Mouse (Mus musculus): ENCODE data around the gene H2-M10.2. TPM values are rescaled to one million over a fixed set of nuclear protein-coding genes. Genes with fewer than 3 reads are reported as not detected.

Gene H2-M10.2
- total RNA-seq, 1 experiment = not detected

DNA sequence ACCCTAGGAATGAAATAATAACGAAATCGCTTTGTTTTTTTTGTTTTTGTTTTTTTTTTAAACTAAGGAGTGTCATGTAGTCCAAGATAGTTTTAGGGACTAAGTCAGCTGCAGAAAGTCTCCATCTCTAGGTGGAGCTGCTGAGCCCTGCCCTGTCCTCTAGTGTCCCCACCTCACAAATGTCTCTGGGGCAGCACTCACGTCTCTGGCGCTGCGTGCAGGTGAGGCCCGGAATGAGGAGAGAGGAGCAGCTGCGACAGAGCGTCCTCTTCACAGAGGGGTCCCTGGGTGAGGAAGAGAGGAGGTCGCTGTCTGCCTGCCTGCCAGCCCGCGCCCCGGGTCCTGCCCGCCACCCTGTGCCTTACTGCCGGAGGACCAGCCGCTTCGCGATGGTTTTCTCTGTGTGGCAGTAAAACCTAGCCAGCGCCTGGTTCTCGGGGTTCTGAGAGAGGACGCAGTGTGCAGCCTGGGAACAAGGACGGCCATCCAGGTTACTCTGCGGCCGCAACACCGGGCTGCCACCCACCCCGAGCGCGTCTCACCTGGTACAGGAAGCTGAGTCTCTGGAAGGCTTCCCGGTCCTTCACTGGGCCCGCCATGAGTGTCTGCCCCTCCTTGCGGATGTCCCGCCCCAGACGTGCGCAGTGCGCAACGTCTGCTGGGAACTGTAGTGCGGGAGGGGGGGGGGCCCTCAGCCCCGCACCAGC lies 28.9 kb downstream of the H2-M10.2 start:
- TF ChIP-seq MAFK (IDR thresholded peaks at IDR 0.05; ENCODE audit: insufficient read depth, low read depth, low read length) = no peak
- no peak for TF ChIP-seq CHD2 (IDR thresholded peaks at IDR 0.05; ENCODE audit: low read depth, low read length)
- TF ChIP-seq ZNF384 (IDR thresholded peaks at IDR 0.05; ENCODE audit: low read depth, low read length) = peak; percentile 64
- TF ChIP-seq ZC3H11A (IDR thresholded peaks at IDR 0.05; ENCODE audit: borderline replicate concordance, low read depth, low read length) = no peak
- TF ChIP-seq HCFC1 (IDR thresholded peaks at IDR 0.05; ENCODE audit: borderline replicate concordance, insufficient read depth, low read length) = peak; percentile 82
- H3K9ac ChIP-seq (ENCODE audit: insufficient read depth, low read depth, low read length, poor library complexity, severe bottlenecking) = peak overlapping the region; percentile 89
- H3K4me1 ChIP-seq (ENCODE audit: control insufficient read depth in 2 of 2, insufficient read depth in 2 of 2, low read length in 2 of 2, poor library complexity in 1 of 2) = peaks cover 0 to 2% of the 10 kb centered on the region in 2 experiments; a peak in 2 of 4 replicates
- in situ Hi-C loops (cut with MboI; ENCODE audit: low sequenced_read_pairs in 2 of 2, unreplicated experiment in 2 of 2) = no loop called here
- no peak for DNase-seq (ENCODE audit: low read depth, low spot score)
- peaks cover 15% of the 10 kb centered on the region for H3K36me3 ChIP-seq (ENCODE audit: control insufficient read depth, insufficient read depth, low read length, poor library complexity, severe bottlenecking)
- H3K9me3 ChIP-seq (ENCODE audit: control insufficient read depth, insufficient read depth, low read depth, low read length) = no peaks in the 10 kb centered on the region
- H3K27ac ChIP-seq (ENCODE audit: insufficient read depth, low read depth, low read length, poor library complexity, severe bottlenecking) = peak overlapping the region; percentile 15; the same call in 1 of the 2 replicates
- peak overlapping the region; percentile 92 to 97 for H3K4me3 ChIP-seq (ENCODE audit: insufficient read depth in 1 of 2, low read depth in 1 of 2, low read length in 2 of 2, poor library complexity in 1 of 2, severe bottlenecking in 1 of 2)

DNA sequence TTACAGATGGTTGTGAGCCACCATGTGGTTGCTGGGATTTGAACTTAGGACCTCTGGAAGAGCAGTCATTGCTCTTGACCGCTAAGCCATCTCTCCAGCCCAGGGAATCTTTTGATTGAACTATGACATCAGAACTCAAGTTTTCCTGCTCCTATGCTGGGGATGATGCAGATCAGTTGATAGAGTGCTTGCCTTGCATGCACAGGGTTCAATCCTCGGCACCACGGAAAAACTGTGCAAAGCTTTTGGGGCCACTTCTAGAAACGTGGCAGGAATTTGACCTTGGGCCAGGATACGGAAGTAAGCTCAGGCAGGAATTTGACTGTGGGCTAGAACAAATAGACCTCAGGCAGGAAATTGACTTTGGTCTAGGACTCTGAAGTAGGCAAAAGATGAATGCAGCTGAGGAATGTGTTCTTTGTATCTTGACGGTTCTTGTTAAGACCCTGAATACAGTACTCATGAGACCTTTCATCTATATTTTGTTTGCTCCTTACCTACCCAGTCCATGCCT lies 33.1 kb downstream of the H2-M10.2 start:
- Histone ChIP-seq H3K36me3 (ENCODE audit: control insufficient read depth, insufficient read depth, low read length, poor library complexity, severe bottlenecking) (peaks cover 3% of the 10 kb centered on the region; the same call in 1 of the 2 replicates), H3K9me3 (ENCODE audit: control insufficient read depth, insufficient read depth, low read depth, low read length) (no peaks in the 10 kb centered on the region), H3K9ac (ENCODE audit: insufficient read depth, low read depth, low read length, poor library complexity, severe bottlenecking) (no peak overlapping the region), H3K4me1 (ENCODE audit: control insufficient read depth in 2 of 2, insufficient read depth in 2 of 2, low read length in 2 of 2, poor library complexity in 1 of 2) (peaks cover 0 to 4% of the 10 kb centered on the region in 2 experiments; a peak in 2 of 4 replicates), H3K27ac (ENCODE audit: insufficient read depth, low read depth, low read length, poor library complexity, severe bottlenecking) (no peak overlapping the region; the same call in 1 of the 2 replicates), H3K4me3 (ENCODE audit: insufficient read depth in 1 of 2, low read depth in 1 of 2, low read length in 2 of 2, poor library complexity in 1 of 2, severe bottlenecking in 1 of 2) (no peak overlapping the region)
- no peak for DNase-seq (ENCODE audit: low read depth, low spot score)
- in situ Hi-C loops (cut with MboI; ENCODE audit: low sequenced_read_pairs in 2 of 2, unreplicated experiment in 2 of 2) = no loop called here
- TF ChIP-seq MAFK (IDR thresholded peaks at IDR 0.05; ENCODE audit: insufficient read depth, low read depth, low read length) (no peak), ZNF384 (IDR thresholded peaks at IDR 0.05; ENCODE audit: low read depth, low read length) (no peak), HCFC1 (IDR thresholded peaks at IDR 0.05; ENCODE audit: borderline replicate concordance, insufficient read depth, low read length) (no peak)

DNA sequence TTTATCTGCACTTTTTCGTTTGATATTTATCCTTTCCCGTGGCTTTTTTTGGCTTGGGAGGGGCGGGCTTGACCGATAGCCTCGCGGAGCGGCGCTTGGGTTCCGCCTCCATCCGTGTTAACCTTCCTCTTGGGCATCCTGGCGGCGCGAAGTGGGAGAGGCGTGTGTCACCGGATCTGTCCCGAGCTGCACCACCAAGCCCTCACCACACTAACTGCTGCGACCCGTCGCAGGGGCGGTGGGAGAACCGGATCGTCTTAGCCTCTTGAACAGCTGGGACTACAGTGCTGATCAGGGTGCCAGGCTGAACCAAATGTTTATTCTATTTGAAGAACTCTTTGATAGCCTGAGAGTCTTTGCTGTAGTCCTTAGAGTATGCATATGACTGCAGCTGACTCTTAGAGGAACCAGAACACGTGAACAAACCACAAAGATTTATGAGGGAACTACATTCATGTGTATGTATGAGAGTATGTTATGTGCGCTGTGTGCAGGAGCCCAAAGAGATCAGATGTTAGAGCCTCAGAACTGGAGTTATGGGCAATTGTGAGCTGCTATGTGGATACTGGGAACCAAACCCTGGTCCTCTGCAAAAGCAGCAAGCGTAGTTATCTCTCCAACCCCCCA lies 33.9 kb downstream of the H2-M10.2 start:
- H3K4me1 ChIP-seq (ENCODE audit: control insufficient read depth in 2 of 2, insufficient read depth in 2 of 2, low read length in 2 of 2, poor library complexity in 1 of 2) = peaks cover 0 to 4% of the 10 kb centered on the region in 2 experiments; a peak in 2 of 4 replicates
- no peak overlapping the region for H3K27ac ChIP-seq (ENCODE audit: insufficient read depth, low read depth, low read length, poor library complexity, severe bottlenecking)

DNA sequence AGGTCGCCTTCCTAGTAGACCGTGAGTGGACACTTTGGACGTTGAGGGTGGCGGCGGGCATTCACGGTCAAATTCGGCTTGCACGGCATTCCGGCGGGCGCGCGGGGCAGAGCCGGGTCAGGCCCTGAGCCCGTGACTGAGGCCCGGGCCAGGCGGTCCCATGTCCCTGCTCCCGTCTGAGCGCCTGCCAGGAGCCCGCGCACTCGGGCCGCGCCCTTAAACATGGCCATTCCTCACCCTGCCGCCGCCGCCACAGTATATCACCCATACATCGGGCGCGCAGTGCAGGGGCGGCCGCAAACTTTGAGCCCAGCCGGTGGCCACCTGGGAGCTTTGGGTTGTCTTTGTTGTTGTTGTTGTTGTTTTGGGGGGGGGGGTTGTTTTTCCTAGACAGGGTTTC lies 37.4 kb downstream of the H2-M10.2 start:
- peak overlapping the region; percentile 75 for H3K9ac ChIP-seq (ENCODE audit: insufficient read depth, low read depth, low read length, poor library complexity, severe bottlenecking)
- in situ Hi-C loops (cut with MboI; ENCODE audit: low sequenced_read_pairs in 2 of 2, unreplicated experiment in 2 of 2) = no loop called here
- H3K9me3 ChIP-seq (ENCODE audit: control insufficient read depth, insufficient read depth, low read depth, low read length) = 0 out of 2 replicates have a peak, but pooled peaks cover 2% of the 10 kb centered on the region
- TF ChIP-seq HCFC1 (IDR thresholded peaks at IDR 0.05; ENCODE audit: borderline replicate concordance, insufficient read depth, low read length) (no peak), CHD2 (IDR thresholded peaks at IDR 0.05; ENCODE audit: low read depth, low read length) (no peak), ZNF384 (IDR thresholded peaks at IDR 0.05; ENCODE audit: low read depth, low read length) (no peak), ZC3H11A (IDR thresholded peaks at IDR 0.05; ENCODE audit: borderline replicate concordance, low read depth, low read length) (no peak), MAFK (IDR thresholded peaks at IDR 0.05; ENCODE audit: insufficient read depth, low read depth, low read length) (no peak)
- peak overlapping the region; percentile 70 to 74 for H3K4me3 ChIP-seq (ENCODE audit: insufficient read depth in 1 of 2, low read depth in 1 of 2, low read length in 2 of 2, poor library complexity in 1 of 2, severe bottlenecking in 1 of 2)
- H3K27ac ChIP-seq (ENCODE audit: insufficient read depth, low read depth, low read length, poor library complexity, severe bottlenecking) = no peak overlapping the region
- no peaks in the 10 kb centered on the region for H3K36me3 ChIP-seq (ENCODE audit: control insufficient read depth, insufficient read depth, low read length, poor library complexity, severe bottlenecking)
- no peak for DNase-seq (ENCODE audit: low read depth, low spot score)
- H3K4me1 ChIP-seq (ENCODE audit: control insufficient read depth in 2 of 2, insufficient read depth in 2 of 2, low read length in 2 of 2, poor library complexity in 1 of 2) = peaks cover 0 to 4% of the 10 kb centered on the region in 2 experiments; a peak in 2 of 4 replicates

More for the DNA sequence above, 33.9 kb downstream of the H2-M10.2 start:
- H3K9ac ChIP-seq (ENCODE audit: insufficient read depth, low read depth, low read length, poor library complexity, severe bottlenecking) = 0 out of 2 replicates have a peak overlapping the region, but pooled peaks have one; percentile 7
- peak overlapping the region in 1 of 2 experiments; percentile 17; a peak in 1 of 4 replicates for H3K4me3 ChIP-seq (ENCODE audit: insufficient read depth in 1 of 2, low read depth in 1 of 2, low read length in 2 of 2, poor library complexity in 1 of 2, severe bottlenecking in 1 of 2)
- no peak for DNase-seq (ENCODE audit: low read depth, low spot score)
- no peaks in the 10 kb centered on the region for H3K9me3 ChIP-seq (ENCODE audit: control insufficient read depth, insufficient read depth, low read depth, low read length)
- in situ Hi-C loops (cut with MboI; ENCODE audit: low sequenced_read_pairs in 2 of 2, unreplicated experiment in 2 of 2) = no loop called here
- no peak for TF ChIP-seq HCFC1 (IDR thresholded peaks at IDR 0.05; ENCODE audit: borderline replicate concordance, insufficient read depth, low read length)
- H3K36me3 ChIP-seq (ENCODE audit: control insufficient read depth, insufficient read depth, low read length, poor library complexity, severe bottlenecking) = peaks cover 3% of the 10 kb centered on the region; the same call in 1 of the 2 replicates

Data from ES-E14 (cell line).